Mouse (Mus musculus): ENCODE results near the gene Runx3.

Runx3 gene

DNA sequence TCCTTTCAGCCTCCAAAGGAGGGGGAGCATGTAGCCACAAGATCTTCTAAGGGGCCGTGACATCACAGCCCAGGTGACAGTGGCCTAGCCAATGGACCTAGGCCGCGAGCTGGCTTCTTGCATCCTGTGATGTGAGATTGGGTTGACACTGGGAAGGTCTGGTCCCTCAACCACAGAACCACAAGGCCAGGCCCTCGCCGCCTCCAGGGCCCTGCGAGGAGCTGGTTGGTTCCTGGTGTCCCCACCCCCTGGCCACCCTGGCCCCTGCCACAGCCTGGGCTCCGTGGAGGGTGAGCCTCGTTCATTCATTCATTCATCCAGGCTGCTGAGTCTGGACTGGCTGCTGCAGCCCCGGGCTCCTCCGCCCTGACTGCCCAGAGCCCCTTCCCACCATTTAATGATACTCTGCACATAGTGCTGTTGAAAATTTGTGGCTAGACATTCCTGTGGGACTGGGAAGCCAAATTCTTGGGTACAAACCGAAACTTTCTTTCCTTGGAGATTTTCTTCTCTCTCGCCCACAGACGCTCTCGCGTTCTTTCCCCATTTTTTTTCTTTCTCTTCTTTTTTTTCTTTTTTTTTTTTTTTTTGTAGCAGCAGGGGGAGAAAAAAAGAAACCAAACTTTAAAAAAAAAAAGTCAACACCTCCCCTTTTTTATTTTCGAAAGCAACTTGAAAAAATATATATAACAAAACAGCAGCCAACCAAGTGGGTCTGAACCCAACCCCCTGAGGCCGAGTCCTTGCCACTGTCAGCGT, at the start of gene Runx3:
Runx3 (plus strand) TSS at position 311 of the 759 bp plus-strand sequence.
- DNase-seq (ENCODE audit: low spot score in 2 of 2), result peak; percentile 4 to 12

DNA sequence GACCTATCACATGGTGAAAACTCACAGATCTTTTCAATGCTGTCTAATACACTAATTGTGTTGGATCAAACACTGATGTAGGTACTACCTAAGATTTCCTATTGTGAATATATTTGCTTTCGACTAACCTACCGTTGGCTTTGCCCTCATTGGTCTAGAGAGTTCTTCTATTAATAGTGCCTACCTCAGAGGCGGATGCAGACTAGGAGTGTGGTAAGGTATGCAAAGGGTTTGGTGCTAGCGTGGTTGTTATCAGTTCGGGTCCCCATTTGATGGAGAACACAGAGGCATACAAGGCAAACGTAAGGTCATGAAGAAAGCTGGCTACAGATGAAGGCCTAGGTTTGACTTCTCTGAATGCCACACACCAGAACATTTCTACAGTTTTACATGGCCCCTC, 47.8 kb upstream of the Runx3 start:
- no peak for DNase-seq (ENCODE audit: low spot score in 2 of 2)

DNA sequence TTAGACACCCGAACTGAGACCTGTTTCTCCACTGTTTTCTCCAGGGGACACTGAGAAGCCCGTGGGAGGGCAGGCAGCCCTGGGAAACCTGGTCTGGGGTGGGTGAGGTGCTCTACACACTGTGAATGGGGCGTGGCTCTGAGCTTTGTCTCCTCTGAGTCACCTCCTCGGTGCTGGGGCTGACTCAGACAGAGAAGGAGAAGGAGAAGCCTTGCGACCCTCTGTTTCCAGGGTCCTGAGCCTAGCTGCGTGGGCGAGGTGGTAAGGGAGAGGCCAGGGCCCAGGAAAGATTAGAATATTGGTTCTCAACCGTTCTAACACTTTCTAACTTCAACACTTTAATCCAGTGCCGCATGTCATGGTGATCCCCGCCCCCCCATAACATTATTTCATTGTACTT, 46.9 kb upstream of the Runx3 start:
- no peak for DNase-seq (ENCODE audit: low spot score in 2 of 2)

DNA sequence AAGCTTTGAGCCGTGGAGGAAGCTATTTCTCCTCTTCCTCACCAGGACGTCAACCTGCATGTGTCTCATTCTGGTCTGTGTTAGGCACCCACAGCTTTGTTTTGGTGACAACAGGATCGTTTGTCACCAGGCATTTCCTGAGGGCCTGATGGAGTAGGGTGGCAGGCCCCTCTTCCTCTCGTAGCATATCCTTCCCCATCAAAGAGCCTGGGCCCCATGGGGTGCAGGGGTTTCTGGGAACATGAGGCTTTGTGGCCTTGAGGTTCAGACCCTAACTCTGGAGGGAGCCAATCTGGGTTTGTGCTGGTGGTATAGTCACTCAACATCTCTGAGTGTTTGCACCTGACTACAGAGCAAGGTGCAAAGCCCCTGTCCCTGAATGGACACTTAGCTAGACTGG, 45.8 kb upstream of the Runx3 start:
- no peak for DNase-seq (ENCODE audit: low spot score in 2 of 2)

DNA sequence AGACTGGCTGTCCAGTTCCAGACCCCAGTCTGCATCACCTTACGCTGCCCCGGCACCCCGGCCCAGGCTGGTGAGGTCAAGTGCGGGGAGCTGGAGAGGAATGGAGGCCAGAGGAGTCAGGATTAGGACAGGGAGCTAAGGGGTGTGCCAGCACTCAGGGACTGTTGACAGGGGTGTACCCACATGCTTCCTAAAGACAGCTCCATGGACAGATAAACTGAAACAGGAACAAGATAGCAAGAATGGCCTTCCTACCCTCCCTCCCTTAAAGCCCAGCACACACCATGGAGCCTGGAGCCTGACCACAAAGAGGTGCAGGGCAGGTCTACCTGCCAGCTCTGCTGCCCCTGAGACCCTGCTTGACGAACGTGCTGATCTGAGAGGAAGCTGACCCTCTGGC, 45.1 kb upstream of the Runx3 start:
- no peak for DNase-seq (ENCODE audit: low spot score in 2 of 2)

DNA sequence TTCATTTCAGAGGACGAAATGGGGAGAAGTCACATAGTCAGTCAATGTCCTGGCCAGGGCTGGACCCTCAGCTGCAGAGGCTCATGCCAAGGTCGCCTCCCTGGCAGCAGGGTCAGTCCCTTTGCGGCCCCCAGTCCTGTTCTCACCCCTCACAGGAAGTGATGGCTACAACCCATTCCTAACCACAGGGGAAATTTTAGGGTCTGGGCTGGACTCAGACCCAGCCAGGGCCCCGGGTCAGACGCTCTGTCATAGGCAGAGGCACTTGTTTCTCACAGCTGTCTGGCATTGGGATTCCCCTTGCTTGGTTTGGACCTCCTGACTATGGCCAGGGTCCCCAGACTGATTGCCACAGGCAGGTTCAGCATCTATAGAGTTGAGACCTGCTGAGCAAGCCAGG, 43.8 kb upstream of the Runx3 start:
- DNase-seq (ENCODE audit: low spot score in 2 of 2), result no peak

DNA sequence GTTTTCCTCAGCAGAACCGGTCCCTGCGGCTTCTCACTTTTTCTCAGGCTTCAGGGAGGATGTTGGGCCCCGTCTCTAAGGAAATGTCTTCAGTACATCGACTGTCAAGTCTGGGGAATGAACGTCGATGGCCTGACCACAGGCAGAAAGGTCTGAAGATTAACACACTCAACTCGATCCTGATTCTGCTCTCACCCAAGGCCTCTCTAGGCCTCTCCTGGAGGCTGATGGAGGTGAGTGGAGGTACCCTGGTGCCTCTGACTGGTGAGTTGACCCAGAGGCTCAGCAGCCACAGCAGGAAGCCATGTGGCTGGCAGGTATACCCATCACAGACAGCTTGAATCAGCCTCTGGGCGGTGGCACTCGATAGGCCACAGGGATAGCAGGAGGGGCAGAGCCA, 43.3 kb upstream of the Runx3 start:
- no peak for DNase-seq (ENCODE audit: low spot score in 2 of 2)

DNA sequence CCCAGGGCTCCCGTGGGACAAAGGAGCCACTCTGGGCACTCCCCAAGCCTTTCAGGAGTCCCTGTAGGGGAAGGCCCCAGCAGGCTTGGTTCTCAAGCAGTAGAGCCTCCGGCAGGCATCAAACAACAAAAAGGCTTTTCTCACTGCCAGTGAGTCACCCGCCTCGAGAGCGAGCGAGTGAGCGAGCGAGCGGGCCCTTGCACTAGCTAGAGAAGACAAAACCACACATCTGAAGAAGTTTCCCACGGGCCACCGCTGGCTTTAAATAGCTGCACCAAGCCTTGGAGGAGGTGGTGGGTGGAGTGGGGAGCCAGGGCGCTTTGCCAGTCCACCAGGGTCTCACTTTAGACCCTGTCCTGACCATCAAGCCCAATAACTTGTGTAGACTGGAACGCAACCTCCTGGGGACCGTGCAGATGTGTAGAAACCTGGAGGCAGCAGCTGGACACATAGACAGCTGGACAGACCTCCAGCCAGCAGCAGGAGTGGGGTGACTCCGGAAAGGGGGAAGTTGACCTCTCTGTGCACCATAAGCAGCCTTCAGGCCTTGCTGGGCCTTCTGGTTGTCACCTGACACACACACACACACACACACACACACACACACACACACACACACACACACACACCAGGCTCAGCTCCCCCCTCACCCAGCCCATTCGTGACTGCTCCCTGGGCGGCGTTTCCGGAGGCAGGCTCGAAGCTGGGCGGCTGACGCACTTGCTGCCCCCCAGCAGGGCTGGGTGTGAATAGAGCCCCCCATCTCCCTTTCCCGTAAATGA, 40.4 kb upstream of the Runx3 start:
- DNase-seq (ENCODE audit: low spot score in 2 of 2), result no peak

DNA sequence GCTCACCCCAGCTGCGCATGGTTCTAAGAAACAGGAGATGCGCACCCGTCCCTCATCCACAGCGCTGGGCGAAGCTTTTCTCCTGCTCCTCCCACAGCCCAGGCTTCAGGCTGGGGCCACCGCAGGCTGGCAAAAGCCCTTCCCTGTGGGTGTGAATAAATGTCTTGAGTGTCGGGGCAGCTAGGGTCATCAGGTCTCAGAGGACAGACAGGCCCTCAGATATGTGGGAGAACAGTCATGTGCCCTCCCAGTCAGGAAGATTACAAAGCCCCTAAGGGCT, 39.9 kb upstream of the Runx3 start:
- DNase-seq (ENCODE audit: low spot score in 2 of 2), result no peak

DNA sequence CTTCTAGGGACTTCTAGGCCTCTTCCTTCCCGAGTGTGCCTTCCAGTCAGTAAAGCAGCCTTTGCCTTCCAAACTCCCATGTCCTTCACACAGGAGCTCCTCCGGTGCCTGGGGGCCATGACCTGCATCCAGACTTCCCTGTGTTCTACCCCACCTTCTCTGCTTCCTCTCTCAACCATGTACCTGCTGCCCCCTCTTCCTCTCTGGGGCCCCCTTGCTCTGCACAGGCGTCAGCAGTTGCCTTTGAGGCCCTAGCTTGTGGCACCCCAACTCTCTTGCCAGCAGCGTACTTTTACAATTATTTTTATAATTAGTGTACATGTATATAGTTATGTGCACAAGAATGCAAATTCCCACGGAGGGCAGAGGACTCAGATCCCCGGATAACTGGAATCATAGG, 37.4 kb upstream of the Runx3 start:
- DNase-seq (ENCODE audit: low spot score in 2 of 2), result no peak

DNA sequence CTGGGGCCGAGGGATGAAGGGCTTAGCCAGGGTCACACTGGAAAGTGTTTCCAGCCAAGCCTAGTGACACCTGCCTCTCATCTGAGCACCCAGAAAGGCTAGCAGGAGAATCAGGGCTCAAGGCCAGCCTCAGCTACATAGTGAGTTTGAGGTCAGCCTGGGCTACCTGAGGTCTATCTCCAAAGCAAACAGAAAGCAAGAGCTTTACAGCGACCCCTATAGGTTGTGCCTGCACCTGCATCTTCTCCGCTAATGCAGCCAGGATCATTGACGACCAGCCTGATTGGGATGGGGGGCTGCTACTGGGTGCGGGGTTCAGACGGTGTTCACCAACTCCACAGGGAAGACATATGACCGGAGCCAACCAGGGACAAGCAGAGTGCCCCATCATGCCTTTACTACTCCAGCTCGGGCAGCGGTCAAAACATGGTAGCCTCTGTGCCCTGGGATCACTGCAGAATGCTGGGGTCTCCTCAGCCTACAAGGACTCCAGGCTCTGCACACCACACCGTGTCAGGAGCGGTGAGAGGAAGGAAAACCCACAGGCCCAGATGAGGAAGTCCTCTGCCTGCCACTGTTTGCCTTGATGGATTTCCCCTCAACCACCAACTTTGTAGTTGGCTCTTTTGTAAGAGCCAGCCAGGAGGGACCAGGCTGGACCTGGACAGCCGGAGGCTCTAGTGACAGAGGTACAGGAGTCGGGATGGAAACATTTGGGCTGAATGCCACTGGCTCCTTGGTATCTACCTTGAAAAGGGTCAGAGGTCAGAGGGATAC, 35.2 kb upstream of the Runx3 start:
- no peak for DNase-seq (ENCODE audit: low spot score in 2 of 2)

DNA sequence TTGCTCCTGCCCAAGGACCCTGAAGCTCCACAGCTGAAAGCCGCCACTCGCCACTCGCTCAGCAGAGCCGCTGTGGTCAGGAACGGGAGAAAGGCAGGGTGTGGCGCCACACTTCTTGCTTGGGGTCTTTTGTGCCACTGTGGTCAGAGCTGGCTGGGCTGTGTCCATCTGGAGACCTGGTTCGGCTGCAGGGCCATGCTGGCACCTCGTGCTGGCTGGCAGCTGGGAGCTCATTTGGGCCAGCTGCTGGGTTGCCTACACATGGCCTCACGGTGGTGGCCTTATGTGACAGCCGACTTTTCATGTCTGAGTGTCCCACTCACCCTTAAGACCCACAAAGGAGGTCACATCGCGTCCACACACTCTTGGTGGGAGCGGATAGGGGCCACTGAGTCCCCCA, 29.8 kb upstream of the Runx3 start:
- DNase-seq (ENCODE audit: low spot score in 2 of 2), result no peak

DNA sequence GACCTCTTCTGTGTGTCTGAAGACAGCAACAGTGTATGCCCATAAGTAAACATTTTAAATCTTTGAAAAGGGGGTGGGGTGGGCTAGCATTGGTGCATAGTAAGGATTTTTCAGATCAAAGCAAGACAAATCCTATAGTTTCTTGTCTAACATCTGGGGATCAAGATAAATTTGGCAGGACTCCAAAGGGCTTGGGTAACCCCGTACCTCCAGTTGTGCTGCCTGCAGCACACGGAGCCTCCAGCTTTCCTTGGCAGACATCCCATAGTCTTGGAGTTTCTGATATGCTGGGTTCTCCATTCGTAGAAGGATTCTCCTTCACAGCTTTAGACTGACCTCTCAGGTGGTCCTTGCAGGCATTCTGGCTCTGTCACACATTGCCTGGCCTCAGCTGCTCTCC, 27.6 kb upstream of the Runx3 start:
- no peak for DNase-seq (ENCODE audit: low spot score in 2 of 2)

DNA sequence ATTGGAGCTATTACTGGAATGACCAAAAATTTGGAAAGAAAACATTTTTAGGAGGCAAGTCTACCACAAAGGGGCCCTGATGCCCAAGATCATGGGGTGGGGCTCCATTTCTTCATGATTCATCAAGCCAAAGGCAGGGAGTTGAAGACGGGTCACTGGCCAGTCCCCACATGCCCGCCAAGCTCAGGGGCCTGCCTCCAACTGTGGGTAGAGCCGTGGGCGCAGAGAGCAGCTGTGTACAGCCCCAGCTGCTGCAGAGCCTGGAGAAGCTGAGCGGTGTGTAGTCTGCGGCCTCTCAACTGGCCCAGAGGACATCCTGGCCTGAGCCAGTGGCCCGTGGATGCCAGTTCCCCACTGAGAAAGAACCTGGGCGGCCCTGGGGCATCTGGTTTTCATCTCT, 24.8 kb upstream of the Runx3 start:
- DNase-seq (ENCODE audit: low spot score in 2 of 2), result no peak

DNA sequence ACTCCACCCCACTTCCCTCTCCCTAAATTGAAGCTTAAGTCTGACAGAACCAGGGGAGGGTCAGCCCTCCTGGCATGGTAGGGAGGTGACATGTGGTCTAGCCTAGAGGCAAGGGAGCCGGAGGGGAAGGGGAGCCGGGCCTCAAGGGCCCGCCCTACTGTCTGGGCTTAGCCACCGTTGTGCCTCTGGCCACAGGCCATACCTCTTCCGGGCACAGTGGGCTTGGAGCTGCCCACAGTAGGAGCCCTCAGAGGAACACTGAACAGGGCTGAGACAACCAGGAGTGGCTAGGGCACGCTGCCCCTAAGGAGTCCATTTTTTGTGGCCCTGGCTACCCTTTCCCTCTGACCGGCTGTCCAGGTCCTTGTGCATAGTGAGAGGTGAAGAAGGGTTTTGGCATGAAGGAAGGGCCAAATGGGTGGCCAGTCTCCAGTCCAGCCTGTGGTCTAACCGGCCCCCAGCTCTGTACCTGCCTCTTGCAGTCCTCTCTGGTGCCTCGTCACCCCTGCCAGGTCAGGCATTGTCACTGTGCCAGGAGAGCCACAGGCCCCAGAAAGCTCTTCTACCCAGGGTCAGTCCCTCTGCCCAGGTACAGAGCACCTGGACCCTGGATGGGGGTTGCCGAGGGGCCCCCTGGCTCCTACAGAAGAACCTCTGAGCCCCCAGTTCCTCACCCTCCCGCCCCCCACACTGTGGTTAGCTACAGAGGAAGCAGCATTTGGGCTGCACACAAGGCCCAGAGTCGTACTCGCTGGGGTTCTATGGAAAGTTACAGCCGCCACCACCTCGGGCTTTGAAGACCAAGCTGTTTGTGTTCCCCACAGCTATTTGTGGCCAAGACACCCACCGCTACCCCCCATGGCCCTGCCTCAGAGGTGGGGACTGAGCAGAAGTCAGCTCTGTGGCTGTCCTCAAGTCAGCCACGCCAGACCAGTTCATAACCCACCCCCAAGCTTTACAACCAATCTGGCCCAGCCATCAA, 22.3 kb upstream of the Runx3 start:
- DNase-seq (ENCODE audit: low spot score in 2 of 2), result no peak

DNA sequence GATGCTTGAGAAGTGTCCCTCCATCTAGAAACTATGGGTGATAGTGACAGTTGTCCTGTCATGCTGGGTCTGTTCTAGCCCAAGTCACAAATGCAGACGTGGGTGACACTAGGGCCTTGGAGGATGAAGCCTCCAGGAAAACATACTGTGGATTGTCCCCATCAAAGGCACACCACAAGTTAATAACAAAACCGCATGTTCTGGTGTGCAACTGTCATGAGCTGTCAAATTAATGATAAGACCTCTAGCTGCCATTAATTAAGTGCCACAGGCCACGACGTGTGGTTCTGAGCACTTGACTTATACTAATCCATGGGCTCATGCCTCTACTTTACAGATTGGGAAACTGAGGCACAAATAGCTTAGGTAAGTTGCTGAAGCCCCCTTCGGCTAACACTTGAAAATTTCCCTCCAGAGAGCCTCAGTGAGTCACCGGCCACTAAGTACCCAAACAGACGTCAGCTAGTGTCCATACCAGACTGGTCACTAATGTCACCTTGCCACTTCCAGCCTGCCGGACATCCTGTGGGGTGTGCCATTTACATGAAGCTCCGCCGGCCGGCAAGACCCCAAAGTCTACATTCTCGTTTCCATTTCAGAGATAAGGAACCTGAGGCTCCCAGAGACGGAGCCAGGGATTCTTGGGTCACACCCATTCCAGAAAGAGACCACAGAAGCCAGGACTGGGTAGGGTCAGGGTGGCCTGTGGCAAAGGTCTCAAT, 18.3 kb upstream of the Runx3 start:
- no peak for DNase-seq (ENCODE audit: low spot score in 2 of 2)

DNA sequence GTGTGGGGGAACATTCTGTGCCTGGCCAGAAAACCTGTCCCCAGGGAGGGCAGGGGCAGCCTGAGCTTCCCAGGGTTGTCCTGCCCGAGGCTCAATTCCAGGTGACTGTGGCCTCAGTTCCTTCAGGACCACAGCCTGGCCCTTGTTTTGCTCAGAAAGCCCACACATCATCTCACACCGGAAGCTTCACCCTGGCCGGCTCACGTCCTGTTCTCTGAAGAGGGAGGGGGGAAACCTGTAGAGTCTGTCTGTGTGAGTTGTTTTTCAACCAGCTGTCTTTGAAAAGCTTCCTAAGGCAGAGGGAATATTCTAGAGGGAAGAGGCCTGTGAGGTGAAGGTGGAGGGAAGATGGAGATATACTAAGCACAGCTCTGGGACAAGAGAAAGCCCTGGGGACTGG, 17.7 kb upstream of the Runx3 start:
- no peak for DNase-seq (ENCODE audit: low spot score in 2 of 2)

DNA sequence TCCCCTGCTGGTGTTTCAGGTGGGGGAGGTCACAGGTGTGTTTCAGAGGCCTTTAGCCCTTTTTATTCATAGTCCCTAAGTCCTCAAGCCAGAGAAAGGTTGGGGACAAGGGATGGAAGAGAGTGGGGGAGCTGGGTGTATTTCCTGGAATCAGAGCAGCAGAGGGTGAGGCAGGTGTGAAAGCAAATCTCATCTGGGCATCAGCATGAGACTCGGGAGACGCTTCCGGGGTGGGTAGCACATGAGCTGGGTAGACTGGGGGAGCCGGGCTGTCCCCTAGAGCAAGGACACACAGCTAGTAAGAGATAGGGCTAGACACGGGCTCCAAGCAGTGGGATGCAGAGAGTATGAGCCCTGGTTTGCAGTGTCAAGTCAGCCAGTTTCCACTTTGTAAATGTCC, 16.7 kb upstream of the Runx3 start:
- DNase-seq (ENCODE audit: low spot score in 2 of 2), result no peak

DNA sequence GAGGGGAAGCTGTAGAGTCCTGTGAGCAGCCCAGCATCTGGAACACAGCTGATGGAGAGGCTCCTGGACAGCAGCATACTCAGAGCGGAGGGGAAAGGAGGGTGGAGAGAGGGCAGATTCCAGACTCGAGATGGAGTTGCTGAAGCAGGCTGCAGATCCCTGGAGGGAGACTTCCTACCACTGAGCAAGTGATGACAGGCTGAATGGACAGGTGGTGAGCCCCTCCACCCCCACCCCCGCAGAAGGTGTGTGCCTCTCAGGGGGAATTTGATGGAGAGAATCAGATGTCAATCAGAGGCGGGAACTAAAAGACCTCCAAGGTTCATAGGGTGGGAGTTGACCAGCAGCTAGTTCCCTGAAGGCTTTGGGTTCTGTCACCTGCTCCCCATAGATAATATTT, 13.5 kb upstream of the Runx3 start:
- no peak for DNase-seq (ENCODE audit: low spot score in 2 of 2)

DNA sequence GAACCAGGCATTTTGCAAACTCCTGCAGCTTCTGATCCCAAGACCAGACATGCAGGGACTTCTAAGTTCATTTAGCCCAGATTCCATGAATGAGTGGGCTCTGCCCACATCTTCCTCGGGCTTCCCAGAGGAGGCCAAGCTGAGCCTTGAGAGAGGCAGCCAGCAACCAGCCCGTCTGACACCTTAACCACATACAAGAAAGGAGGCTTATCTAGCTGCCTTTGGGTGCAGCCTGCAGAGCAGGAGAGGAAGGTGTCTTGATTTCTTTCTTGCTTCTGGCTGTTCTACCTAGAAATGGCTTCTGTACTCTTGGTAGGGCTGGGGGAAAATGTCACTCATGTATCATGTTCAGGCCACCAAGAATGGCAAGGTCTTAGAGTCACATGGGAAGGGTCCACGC, 11.8 kb upstream of the Runx3 start:
- DNase-seq (ENCODE audit: low spot score in 2 of 2), result no peak

DNA sequence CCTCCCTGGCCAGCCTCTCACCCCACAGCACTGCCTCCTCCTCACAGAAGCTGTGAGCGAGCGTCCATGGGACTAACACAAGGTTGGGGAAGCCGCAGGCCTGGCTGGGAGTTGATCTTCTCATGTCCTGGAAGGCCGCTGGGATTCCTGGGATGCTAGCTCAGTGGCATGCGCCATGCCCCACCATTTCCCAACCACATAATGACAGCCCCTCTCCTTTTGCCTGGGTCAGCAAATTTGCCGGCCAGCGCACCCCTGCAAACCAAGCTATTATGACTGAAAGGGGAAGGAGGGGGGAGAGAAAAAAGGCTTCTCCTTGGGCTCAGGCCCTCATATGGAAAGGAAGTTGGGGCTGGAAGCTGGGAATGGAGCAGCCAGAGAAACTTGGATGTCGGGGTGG, 6.8 kb upstream of the Runx3 start:
- no peak for DNase-seq (ENCODE audit: low spot score in 2 of 2)
